Mouse (Mus musculus): Measurements from ENCODE around the gene Defb9.
"Not testable (repeated sequence)": the region's sequence is repeated elsewhere in the genome, so short reads cannot be mapped to it uniquely, and the experiment has no call there.

GRCm38 (mm10) chr8:21906290-21906689 lies 21.1 kb upstream of the Defb9 start, which contains the start of gene Defb11:
- TF ChIP-seq POLR2A (IDR thresholded peaks at IDR 0.05; ENCODE audit: borderline replicate concordance, extremely low read depth, insufficient read depth, insufficient read length, poor library complexity, severe bottlenecking); CTCF (IDR thresholded peaks at IDR 0.05; ENCODE audit: borderline replicate concordance, extremely low read depth, insufficient read depth, insufficient read length): not testable (repeated sequence)
